9 mouse cellular contexts compared by ENCODE assay signal in genomic region chr5:19226144-19226865, GRCm38 (mm10). TPM values are rescaled to one million over a fixed set of nuclear protein-coding genes. Genes with fewer than 3 reads are reported as not detected.
A peak's percentile ranks its signal among the peaks of the same experiment; 100 is the strongest.
DNase-seq lines count a peak whose midpoint lies in the region; ATAC-seq lines count a peak whose summit lies in the region.
"Had no signal": no experiment of that assay in that cellular context is flagged by ENCODE, and none has a peak within 500 bp of the region (broad histone marks: within the 10 kb centered on the region; RNA-seq: fewer than 3 reads in every experiment).

No protein-coding gene starts in this region.

- peaks cover 30% of the 10 kb centered on the region for H3K27me3 ChIP-seq in liver, embryonic 15.5 days
- H3K27me3 ChIP-seq: CH12.LX had no signal

- H3K4me3 ChIP-seq in liver, embryonic 15.5 days (replicated peaks), result peak overlapping the region; percentile 39

- intact Hi-C loops in heart, postnatal 25 days (cut with DNase I), result loop anchor here (5.0 kb wide), 1 partner anchor 41 kb away; no protein-coding TSS in a partner anchor

- H3K27ac ChIP-seq in liver, embryonic 15.5 days (replicated peaks), result no peak overlapping the region

- H3K4me1 ChIP-seq in liver, embryonic 15.5 days (replicated peaks), result no peaks in the 10 kb centered on the region

- H3K36me3 ChIP-seq in liver, embryonic 15.5 days (replicated peaks), result no peaks in the 10 kb centered on the region

- no peaks in the 10 kb centered on the region for H3K9me3 ChIP-seq in liver, embryonic 15.5 days (replicated peaks)

- no peak overlapping the region for H3K9ac ChIP-seq in liver, embryonic 15.5 days

- DNase-seq in ES-CJ7 (ENCODE audit: low read depth, low spot score), result peak; percentile 79
- DNase-seq in cerebellum, adult 8-10 months, result peak; percentile 81
- peak; percentile 71 for DNase-seq in forelimb bud, embryonic 11.5 days (ENCODE audit: low read depth, low spot score)
- DNase-seq in heart, postnatal 25 days (ENCODE audit: low spot score), result peak; percentile 68
- peak; percentile 85 to 93 for DNase-seq in layer of hippocampus, adult 18-20 months (ENCODE audit: low spot score in 2 of 2)
- peak; percentile 78 for DNase-seq in ovary, adult 18-20 months (ENCODE audit: low spot score)
- peak; percentile 74 to 81 for DNase-seq in urinary bladder, postnatal 4 days (ENCODE audit: low spot score in 2 of 2)

- 1% methylated on average over 45 of the region's 51 CpGs for WGBS in liver, embryonic 15.5 days (ENCODE audit: insufficient replicate concordance)

- peak overlapping the region; percentile 56 for H3K4me2 ChIP-seq in liver, embryonic 15.5 days

- ATAC-seq in liver, embryonic 15.5 days (ENCODE audit: insufficient read depth), result peak; percentile 68

RNA-seq across cellular contexts. Expression of gene Magi2, which starts 0.5 kb away (rescaled TPM):
- 1 to 10 TPM; 5.4 to 7.1 TPM for total RNA-seq in heart, postnatal 25 days (2021)
- total RNA-seq in layer of hippocampus, adult 18-20 months (2021), result 100 to 1,000 TPM; 114 to 141 TPM
- polyA plus RNA-seq in liver, embryonic 15.5 days (2015; fragmentation: Nextera tagmentation; extraction: Ambion mirVana), result 0.13 and 0.14 TPM in 2 replicates

Comparison
In these comparisons a context has a peak if more than half of its experiments do, and no peak if none do; other contexts are left out.
1. RNA of gene Magi2, which starts 0.5 kb away (total RNA-seq): 114 to 141 TPM in layer of hippocampus, adult 18-20 months; 5.4 to 7.1 TPM in heart, postnatal 25 days; every median in the first group is over 10 times any median in the second.
2. Peak in every context shown above with its lines, with median percentiles within 50 percentile points of each other: DNase-seq.